Mouse (Mus musculus) neural tube, embryonic 11.5 days (tissue): Measurements from ENCODE around the gene Nlk. TPM values are rescaled to one million over a fixed set of nuclear protein-coding genes. Genes with fewer than 3 reads are reported as not detected.
"Not testable (repeated sequence)": the region's sequence is repeated elsewhere in the genome, so short reads cannot be mapped to it uniquely, and the experiment has no call there.

Experiments used
- ATAC-seq: fragments of 200-750 bp; cut with Nextera tagmentation; 2 replicates; pipeline ENCODE4 v1.8.0; 2017; ENCODE audit warnings: moderate number of reproducible peaks, mild to moderate bottlenecking, moderate TSS enrichment, moderate library complexity; ENCODE audit not compliant: insufficient read depth, low FRiP score, low TSS enrichment
- DNase-seq: peaks from one replicate; pipeline ENCODE4 v3.0.0-alpha.2; 2015; ENCODE audit warnings: low spot score
- H3K27ac ChIP-seq: fragments of 300-500 bp; sonication (generic); 2 replicates; pipeline ENCODE4 v1.5.1; 2014; ENCODE audit warnings: low read depth, mild to moderate bottlenecking, low read length
- H3K27me3 ChIP-seq: fragments of 300-500 bp; sonication (generic); 2 replicates; pipeline ENCODE4 v1.6.1; 2014; ENCODE audit warnings: mild to moderate bottlenecking, low read length, mixed read lengths; ENCODE audit not compliant: control insufficient read depth, insufficient read depth
- H3K36me3 ChIP-seq: fragments of 300-500 bp; sonication (generic); 2 replicates; pipeline ENCODE4 v1.6.1; 2014; ENCODE audit warnings: mild to moderate bottlenecking, low read length, moderate library complexity, mixed read lengths; ENCODE audit not compliant: control insufficient read depth, insufficient read depth
- H3K4me1 ChIP-seq: fragments of 300-500 bp; sonication (generic); 2 replicates; pipeline ENCODE4 v1.6.1; 2014; ENCODE audit warnings: low read length, mixed read lengths; ENCODE audit not compliant: control insufficient read depth, insufficient read depth
- H3K4me2 ChIP-seq: fragments of 300-500 bp; sonication (generic); 2 replicates; pipeline ENCODE4 v1.6.1; 2014; ENCODE audit warnings: low read depth, mild to moderate bottlenecking, moderate library complexity
- H3K4me3 ChIP-seq: fragments of 300-500 bp; sonication (generic); 2 replicates; pipeline ENCODE4 v1.5.1; 2014; ENCODE audit warnings: low read depth, low read length
- H3K9ac ChIP-seq: fragments of 300-500 bp; sonication (generic); 2 replicates; pipeline ENCODE4 v1.6.1; 2014; ENCODE audit warnings: mild to moderate bottlenecking, low read length
- H3K9me3 ChIP-seq: fragments of 300-500 bp; sonication (generic); 2 replicates; pipeline ENCODE4 v1.6.1; 2016; ENCODE audit warnings: low read length; ENCODE audit not compliant: control insufficient read depth
- WGBS: fragments of 180-500 bp; shearing (Covaris S2); extraction: QIAGEN DNeasy Blood & Tissue Kit; methylation state at CpG from one replicate; pipeline ENCODE4 v1.1.7; 2014; 5-methylcytosine and 5-hydroxymethylcytosine counted together
- polyA plus RNA-seq: library from polyadenylated mRNA; unstranded; fragments of >200 nt; fragmentation: Nextera tagmentation; extraction: Ambion mirVana; gene quantifications from 2 replicates; pipeline ENCODE4 v1.2.1, GENCODE M21; 2014

The Nlk gene
- polyA plus RNA-seq, 1 experiment from 2014 or later, result 25.3 TPM

- 28% methylated on average over 2 of the region's 3 CpGs for WGBS
- no peaks in the 10 kb centered on the region for H3K4me1 ChIP-seq
- H3K9ac ChIP-seq, result no peak overlapping the region
- no peaks in the 10 kb centered on the region for H3K27me3 ChIP-seq
- H3K4me3 ChIP-seq, result no peak overlapping the region
- no peaks in the 10 kb centered on the region for H3K9me3 ChIP-seq
- ATAC-seq (no peak), DNase-seq (no peak)
- no peak overlapping the region for H3K4me2 ChIP-seq
- H3K27ac ChIP-seq, result no peak overlapping the region
- H3K36me3 ChIP-seq, result no peaks in the 10 kb centered on the region
These were observed 28.5 kb downstream of the Nlk start for GRCm38 (mm10) chr11:78668647-78669046.

- Histone ChIP-seq H3K4me3 (no peak overlapping the region), H3K27ac (no peak overlapping the region), H3K36me3 (no peaks in the 10 kb centered on the region), H3K4me2 (no peak overlapping the region), H3K27me3 (no peaks in the 10 kb centered on the region), H3K9me3 (no peaks in the 10 kb centered on the region), H3K9ac (no peak overlapping the region), H3K4me1 (no peaks in the 10 kb centered on the region)
- DNase-seq (no peak), ATAC-seq (no peak)
- whole genome bisulfite sequencing, result 85% methylated on average over 2 of the region's 2 CpGs
These were observed 32.3 kb downstream of the Nlk start for GRCm38 (mm10) chr11:78664853-78665252.

- 65% methylated on average over 4 of the region's 4 CpGs for WGBS
- no peak for DNase-seq
- H3K9me3 ChIP-seq, result no peaks in the 10 kb centered on the region
- H3K9ac ChIP-seq, result no peak overlapping the region
- no peak overlapping the region for H3K4me2 ChIP-seq
- no peak overlapping the region for H3K27ac ChIP-seq
- H3K36me3 ChIP-seq, result no peaks in the 10 kb centered on the region
- no peaks in the 10 kb centered on the region for H3K27me3 ChIP-seq
- H3K4me3 ChIP-seq, result no peak overlapping the region
- no peak for ATAC-seq
- no peaks in the 10 kb centered on the region for H3K4me1 ChIP-seq
These were observed 33.3 kb downstream of the Nlk start for GRCm38 (mm10) chr11:78663916-78664315.

- no peaks in the 10 kb centered on the region for H3K9me3 ChIP-seq
- no peak overlapping the region for H3K27ac ChIP-seq
- H3K9ac ChIP-seq, result no peak overlapping the region
- no peak for ATAC-seq
- 87% methylated on average over 2 of the region's 2 CpGs for WGBS
- no peak overlapping the region for H3K4me3 ChIP-seq
- no peak for DNase-seq
- H3K27me3 ChIP-seq, result no peaks in the 10 kb centered on the region
- no peaks in the 10 kb centered on the region for H3K36me3 ChIP-seq
- H3K4me2 ChIP-seq, result no peak overlapping the region
- H3K4me1 ChIP-seq, result no peaks in the 10 kb centered on the region
These were observed 48.0 kb downstream of the Nlk start for GRCm38 (mm10) chr11:78649143-78649542.

- H3K9me3 ChIP-seq, H3K27ac ChIP-seq, H3K4me1 ChIP-seq, H3K36me3 ChIP-seq, H3K9ac ChIP-seq, H3K4me3 ChIP-seq, ATAC-seq, H3K27me3 ChIP-seq, H3K4me2 ChIP-seq, DNase-seq: not testable (repeated sequence)
- 86% methylated on average over 1 of the region's 1 CpGs for WGBS
These were observed 48.8 kb downstream of the Nlk start for GRCm38 (mm10) chr11:78648405-78648804.

GRCm38 (mm10) chr11:78643746-78644145, 53.4 kb downstream of the Nlk start:
- H3K27me3 ChIP-seq, result no peaks in the 10 kb centered on the region
- no peaks in the 10 kb centered on the region for H3K4me1 ChIP-seq
- no peak overlapping the region for H3K27ac ChIP-seq
- no peak overlapping the region for H3K9ac ChIP-seq
- WGBS, result 87% methylated on average over 7 of the region's 7 CpGs
- H3K4me3 ChIP-seq, result no peak overlapping the region
- H3K36me3 ChIP-seq, result no peaks in the 10 kb centered on the region
- no peak overlapping the region for H3K4me2 ChIP-seq
- H3K9me3 ChIP-seq, result no peaks in the 10 kb centered on the region
- ATAC-seq, result no peak
- no peak for DNase-seq

- Histone ChIP-seq H3K4me3 (no peak overlapping the region), H3K27me3 (no peaks in the 10 kb centered on the region), H3K9ac (no peak overlapping the region), H3K4me2 (no peak overlapping the region), H3K9me3 (no peaks in the 10 kb centered on the region; the same call in 1 of the 2 replicates), H3K4me1 (no peaks in the 10 kb centered on the region), H3K36me3 (no peaks in the 10 kb centered on the region), H3K27ac (no peak overlapping the region)
- WGBS, result 76% methylated on average over 3 of the region's 3 CpGs
- no peak for DNase-seq
- no peak for ATAC-seq
These were observed 55.0 kb downstream of the Nlk start for GRCm38 (mm10) chr11:78642151-78642550.

GRCm38 (mm10) chr11:78641088-78641487, 56.1 kb downstream of the Nlk start:
- Histone ChIP-seq H3K36me3 (no peaks in the 10 kb centered on the region), H3K4me1 (no peaks in the 10 kb centered on the region), H3K9ac (no peak overlapping the region), H3K27me3 (no peaks in the 10 kb centered on the region), H3K4me2 (no peak overlapping the region), H3K9me3 (peaks cover 2% of the 10 kb centered on the region; the same call in 1 of the 2 replicates), H3K27ac (no peak overlapping the region), H3K4me3 (no peak overlapping the region)
- DNase-seq (no peak), ATAC-seq (no peak)
- 94% methylated on average over 3 of the region's 3 CpGs for WGBS

GRCm38 (mm10) chr11:78632782-78633181, 64.4 kb downstream of the Nlk start:
- H3K36me3 ChIP-seq, result no peaks in the 10 kb centered on the region
- DNase-seq, result no peak
- no peaks in the 10 kb centered on the region for H3K4me1 ChIP-seq
- H3K9ac ChIP-seq, result no peak overlapping the region
- H3K27me3 ChIP-seq, result no peaks in the 10 kb centered on the region
- WGBS, result 94% methylated on average over 2 of the region's 2 CpGs
- no peak overlapping the region for H3K4me3 ChIP-seq
- H3K9me3 ChIP-seq, result peaks cover 2% of the 10 kb centered on the region; the same call in 1 of the 2 replicates
- no peak overlapping the region for H3K27ac ChIP-seq
- no peak overlapping the region for H3K4me2 ChIP-seq
- no peak for ATAC-seq
